Mouse (Mus musculus): Measurements from ENCODE around the gene Csrp2. TPM values are rescaled to one million over a fixed set of nuclear protein-coding genes. Genes with fewer than 3 reads are reported as not detected.

Csrp2 gene
- polyA plus RNA-seq, 2 experiments: 155 to 168 TPM

GRCm38 (mm10) chr10:110938841-110939549 lies 19.4 kb downstream of the Csrp2 start:
- no peaks in the 10 kb centered on the region for H3K9me3 ChIP-seq (ENCODE audit: control insufficient read depth, low read length)
- H3K4me1 ChIP-seq (ENCODE audit: control insufficient read depth, insufficient read depth, low read length): no peaks in the 10 kb centered on the region
- no peak for DNase-seq (ENCODE audit: low spot score)

DNA sequence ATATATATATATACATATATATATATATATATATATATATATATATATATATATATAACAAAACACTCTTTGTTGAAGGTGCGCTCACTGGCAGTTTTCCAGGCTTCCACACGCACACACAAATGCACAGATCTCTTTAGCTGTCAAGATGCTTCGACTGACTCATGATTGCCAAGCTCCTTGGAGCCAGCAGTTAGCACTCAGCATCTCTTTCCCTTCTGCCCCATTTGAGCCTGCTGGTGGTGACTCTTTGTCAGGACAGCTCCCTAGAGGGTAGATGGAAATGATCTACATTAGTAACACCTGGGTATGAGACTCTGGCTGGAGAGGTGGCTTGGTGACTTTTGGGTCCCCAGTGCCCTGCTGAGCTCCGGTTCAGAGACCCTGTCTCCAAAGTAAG lies 20.1 kb downstream of the Csrp2 start:
- ATAC-seq (ENCODE audit: low FRiP score, low read depth) (no peak), DNase-seq (ENCODE audit: low spot score) (no peak)
- peaks cover 62% of the 10 kb centered on the region for H3K36me3 ChIP-seq (ENCODE audit: control insufficient read depth, insufficient read depth, low read length)
- H3K27ac ChIP-seq (replicated peaks; ENCODE audit: low read depth, low read length): no peak overlapping the region
- H3K9me3 ChIP-seq (ENCODE audit: control insufficient read depth, low read length): no peaks in the 10 kb centered on the region
- 69% methylated on average over 4 of the region's 4 CpGs for WGBS
- no peaks in the 10 kb centered on the region for H3K27me3 ChIP-seq (ENCODE audit: control insufficient read depth, insufficient read depth, low read length)
- TF ChIP-seq POLR2A (IDR thresholded peaks at IDR 0.05; ENCODE audit: borderline replicate concordance, extremely low read depth, insufficient read depth, insufficient read length): no peak
- no peak overlapping the region for H3K4me2 ChIP-seq (replicated peaks; ENCODE audit: low read depth, low read length, severe bottlenecking)
- no peaks in the 10 kb centered on the region for H3K4me1 ChIP-seq (ENCODE audit: control insufficient read depth, insufficient read depth, low read length)
- no peak overlapping the region for H3K9ac ChIP-seq (ENCODE audit: low read depth, low read length, severe bottlenecking)
- H3K4me3 ChIP-seq (replicated peaks; ENCODE audit: low read length): no peak overlapping the region

More at GRCm38 (mm10) chr10:110938841-110939549, 19.4 kb downstream of the Csrp2 start:
- Histone ChIP-seq H3K36me3 (ENCODE audit: control insufficient read depth, insufficient read depth, low read length) (peaks cover 58% of the 10 kb centered on the region), H3K4me3 (replicated peaks; ENCODE audit: low read length) (no peak overlapping the region), H3K27me3 (ENCODE audit: control insufficient read depth, insufficient read depth, low read length) (no peaks in the 10 kb centered on the region), H3K9ac (ENCODE audit: low read depth, low read length, severe bottlenecking) (no peak overlapping the region), H3K27ac (replicated peaks; ENCODE audit: low read depth, low read length) (no peak overlapping the region), H3K4me2 (replicated peaks; ENCODE audit: low read depth, low read length, severe bottlenecking) (no peak overlapping the region)
- WGBS: 82% methylated on average over 19 of the region's 19 CpGs
- no peak for TF ChIP-seq POLR2A (IDR thresholded peaks at IDR 0.05; ENCODE audit: borderline replicate concordance, extremely low read depth, insufficient read depth, insufficient read length)
- no peak for ATAC-seq (ENCODE audit: low FRiP score, low read depth)

DNA sequence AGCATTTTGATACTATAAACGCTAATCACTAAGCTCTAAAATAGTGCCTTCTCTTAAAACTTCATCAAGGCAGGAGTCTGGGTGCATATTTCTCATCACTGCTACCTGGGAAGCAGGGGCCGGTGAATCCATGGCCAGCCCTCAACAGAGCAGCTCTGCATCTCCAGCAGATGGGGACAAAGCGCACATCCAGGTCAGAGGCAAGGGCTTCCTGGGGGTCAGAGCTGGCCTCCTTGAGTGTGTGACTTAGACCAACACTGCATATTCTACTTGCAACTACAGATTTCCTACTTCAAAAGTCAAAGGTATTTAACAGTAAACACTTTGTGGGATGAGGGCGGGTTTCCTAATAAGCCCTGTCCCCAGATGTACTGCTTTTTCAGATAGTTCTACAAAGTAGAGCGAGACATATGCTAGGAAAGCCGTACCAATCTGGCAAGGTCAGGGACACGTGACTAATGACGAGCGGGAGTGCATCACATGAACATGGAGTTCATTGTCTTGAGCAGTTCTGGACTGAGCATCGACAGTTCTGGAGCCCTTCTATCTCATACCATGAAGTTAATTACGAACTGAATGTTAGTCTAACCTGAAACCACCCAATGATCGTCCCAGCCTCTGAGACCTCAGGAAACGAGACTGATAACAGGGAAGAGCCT lies 21.3 kb downstream of the Csrp2 start:
- no peaks in the 10 kb centered on the region for H3K27me3 ChIP-seq (ENCODE audit: control insufficient read depth, insufficient read depth, low read length)
- WGBS: 90% methylated on average over 13 of the region's 13 CpGs
- H3K4me1 ChIP-seq (ENCODE audit: control insufficient read depth, insufficient read depth, low read length): no peaks in the 10 kb centered on the region
- no peak overlapping the region for H3K27ac ChIP-seq (replicated peaks; ENCODE audit: low read depth, low read length)
- no peak overlapping the region for H3K4me3 ChIP-seq (replicated peaks; ENCODE audit: low read length)
- no peak for TF ChIP-seq POLR2A (IDR thresholded peaks at IDR 0.05; ENCODE audit: borderline replicate concordance, extremely low read depth, insufficient read depth, insufficient read length)
- peaks cover 71% of the 10 kb centered on the region for H3K36me3 ChIP-seq (ENCODE audit: control insufficient read depth, insufficient read depth, low read length)
- H3K9me3 ChIP-seq (ENCODE audit: control insufficient read depth, low read length): no peaks in the 10 kb centered on the region
- ATAC-seq (ENCODE audit: low FRiP score, low read depth) (no peak), DNase-seq (ENCODE audit: low spot score) (no peak)
- no peak overlapping the region for H3K4me2 ChIP-seq (replicated peaks; ENCODE audit: low read depth, low read length, severe bottlenecking)
- H3K9ac ChIP-seq (ENCODE audit: low read depth, low read length, severe bottlenecking): no peak overlapping the region

- ATAC-seq (ENCODE audit: low FRiP score, low read depth) (no peak), DNase-seq (ENCODE audit: low spot score) (no peak)
- no peaks in the 10 kb centered on the region for H3K4me1 ChIP-seq (ENCODE audit: control insufficient read depth, insufficient read depth, low read length)
- no peak overlapping the region for H3K27ac ChIP-seq (replicated peaks; ENCODE audit: low read depth, low read length)
- H3K36me3 ChIP-seq (ENCODE audit: control insufficient read depth, insufficient read depth, low read length): peaks cover 74% of the 10 kb centered on the region
- no peak overlapping the region for H3K4me3 ChIP-seq (replicated peaks; ENCODE audit: low read length)
- WGBS: 94% methylated on average over 11 of the region's 11 CpGs
- H3K9me3 ChIP-seq (ENCODE audit: control insufficient read depth, low read length): no peaks in the 10 kb centered on the region
- no peaks in the 10 kb centered on the region for H3K27me3 ChIP-seq (ENCODE audit: control insufficient read depth, insufficient read depth, low read length)
- no peak for TF ChIP-seq POLR2A (IDR thresholded peaks at IDR 0.05; ENCODE audit: borderline replicate concordance, extremely low read depth, insufficient read depth, insufficient read length)
- H3K9ac ChIP-seq (ENCODE audit: low read depth, low read length, severe bottlenecking): no peak overlapping the region
- H3K4me2 ChIP-seq (replicated peaks; ENCODE audit: low read depth, low read length, severe bottlenecking): no peak overlapping the region
Observed at GRCm38 (mm10) chr10:110941968-110942367, 22.4 kb downstream of the Csrp2 start.

DNA sequence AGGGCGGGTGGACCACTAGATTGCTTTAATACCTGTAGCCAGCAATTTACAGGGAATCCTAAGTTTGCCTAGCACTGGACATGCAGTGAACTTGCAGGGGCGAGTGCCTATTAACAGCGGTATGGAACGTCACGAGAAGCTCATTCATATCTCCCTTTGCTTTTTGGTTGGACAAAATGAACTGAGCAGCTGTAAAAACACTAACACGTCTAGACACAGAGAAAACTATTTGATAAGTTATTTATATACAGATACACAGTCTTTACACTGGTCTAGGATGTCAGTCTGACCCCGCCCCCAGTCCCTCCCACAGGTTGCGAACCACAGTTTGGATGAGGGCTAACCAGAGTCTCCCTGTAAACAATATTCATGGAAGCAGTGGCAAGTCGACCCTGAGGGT lies 23.2 kb downstream of the Csrp2 start:
- ATAC-seq (ENCODE audit: low FRiP score, low read depth): no peak
- Histone ChIP-seq H3K36me3 (ENCODE audit: control insufficient read depth, insufficient read depth, low read length) (peaks cover 67% of the 10 kb centered on the region), H3K9ac (ENCODE audit: low read depth, low read length, severe bottlenecking) (no peak overlapping the region), H3K27me3 (ENCODE audit: control insufficient read depth, insufficient read depth, low read length) (no peaks in the 10 kb centered on the region), H3K4me2 (replicated peaks; ENCODE audit: low read depth, low read length, severe bottlenecking) (no peak overlapping the region), H3K4me3 (replicated peaks; ENCODE audit: low read length) (no peak overlapping the region), H3K27ac (replicated peaks; ENCODE audit: low read depth, low read length) (no peak overlapping the region), H3K9me3 (ENCODE audit: control insufficient read depth, low read length) (no peaks in the 10 kb centered on the region), H3K4me1 (ENCODE audit: control insufficient read depth, insufficient read depth, low read length) (no peaks in the 10 kb centered on the region)
- 88% methylated on average over 9 of the region's 9 CpGs for WGBS
- TF ChIP-seq POLR2A (IDR thresholded peaks at IDR 0.05; ENCODE audit: borderline replicate concordance, extremely low read depth, insufficient read depth, insufficient read length): no peak
- no peak for DNase-seq (ENCODE audit: low spot score)
